Mouse (Mus musculus): Measurements from ENCODE around the gene Olfr1093.

- TF ChIP-seq CTCF (IDR thresholded peaks at IDR 0.05; ENCODE audit: borderline replicate concordance, control insufficient read depth, extremely low read depth, insufficient read depth, low read length, poor library complexity) (no peak), POLR2A (IDR thresholded peaks at IDR 0.05; ENCODE audit: control insufficient read depth, extremely low read depth, insufficient read depth, low read length, poor library complexity) (no peak)
Observed at GRCm38 (mm10) chr2:86809918-86810317, 27.6 kb downstream of the Olfr1093 start, which contains the start of gene Olfr141.

Data from thymus, adult 2 months (tissue).